Mouse (Mus musculus): ENCODE data around the gene Ppil1. TPM values are rescaled to one million over a fixed set of nuclear protein-coding genes. Genes with fewer than 3 reads are reported as not detected.
"Not testable (repeated sequence)": the region's sequence is repeated elsewhere in the genome, so short reads cannot be mapped to it uniquely, and the experiment has no call there.

Gene Ppil1
- polyA plus RNA-seq, 1 experiment from 2014 or later: 144 TPM

- WGBS: 16% methylated on average over 10 of the region's 10 CpGs
- H3K4me2 ChIP-seq (ENCODE audit: low read depth, low read length): peak overlapping the region; percentile 48
- H3K36me3 ChIP-seq (ENCODE audit: control insufficient read depth, insufficient read depth, low read length): no peaks in the 10 kb centered on the region
- no peaks in the 10 kb centered on the region for H3K27me3 ChIP-seq (ENCODE audit: control insufficient read depth, insufficient read depth, low read depth, low read length)
- peaks cover 19% of the 10 kb centered on the region for H3K4me1 ChIP-seq (replicated peaks; ENCODE audit: control insufficient read depth, insufficient read depth, low read length)
- peak overlapping the region; percentile 93 for H3K27ac ChIP-seq (ENCODE audit: low read length)
- H3K9me3 ChIP-seq (ENCODE audit: control insufficient read depth, low read length): no peaks in the 10 kb centered on the region
- peak overlapping the region; percentile 86 for H3K9ac ChIP-seq (ENCODE audit: low read length)
- ATAC-seq (ENCODE audit: low read depth): no peak
- H3K4me3 ChIP-seq (ENCODE audit: low read length): peak overlapping the region; percentile 75
Measured at GRCm38 (mm10) chr17:29269349-29269706, 5.3 kb upstream of the Ppil1 start.

- WGBS: under 1% methylated on average over 62 of the region's 63 CpGs
- peak; percentile 93 for ATAC-seq (ENCODE audit: low read depth)
- no peaks in the 10 kb centered on the region for H3K9me3 ChIP-seq (ENCODE audit: control insufficient read depth, low read length)
Measured at GRCm38 (mm10) chr17:29268682-29269348, 4.8 kb upstream of the Ppil1 start, which contains the start of gene BC004004. TSS of gene BC004004 (plus strand) at chr17:29268788.

GRCm38 (mm10) chr17:29267931-29268681 is 4.1 kb upstream of the Ppil1 start:
- Histone ChIP-seq H3K4me1 (replicated peaks; ENCODE audit: control insufficient read depth, insufficient read depth, low read length) (peaks cover 21% of the 10 kb centered on the region), H3K4me2 (ENCODE audit: low read depth, low read length) (peak overlapping the region; percentile 48), H3K4me3 (ENCODE audit: low read length) (peak overlapping the region; percentile 75), H3K27ac (ENCODE audit: low read length) (peak overlapping the region; percentile 93), H3K9ac (ENCODE audit: low read length) (peak overlapping the region; percentile 86), H3K36me3 (ENCODE audit: control insufficient read depth, insufficient read depth, low read length) (no peaks in the 10 kb centered on the region), H3K27me3 (ENCODE audit: control insufficient read depth, insufficient read depth, low read depth, low read length) (no peaks in the 10 kb centered on the region), H3K9me3 (ENCODE audit: control insufficient read depth, low read length) (no peaks in the 10 kb centered on the region)
- 47% methylated on average over 6 of the region's 6 CpGs for WGBS
- peak; percentile 29 for ATAC-seq (ENCODE audit: low read depth)

More at GRCm38 (mm10) chr17:29268682-29269348, 4.8 kb upstream of the Ppil1 start, which contains the start of gene BC004004:
- peak within 1 kb of the TSS; percentile 48 for H3K4me2 ChIP-seq (ENCODE audit: low read depth, low read length)
- H3K4me1 ChIP-seq (replicated peaks; ENCODE audit: control insufficient read depth, insufficient read depth, low read length): peaks cover 20% of the 10 kb centered on the region
- peak within 1 kb of the TSS; percentile 93 for H3K27ac ChIP-seq (ENCODE audit: low read length)
- no peaks in the 10 kb centered on the region for H3K36me3 ChIP-seq (ENCODE audit: control insufficient read depth, insufficient read depth, low read length)
- peak within 1 kb of the TSS; percentile 75 for H3K4me3 ChIP-seq (ENCODE audit: low read length)
- H3K27me3 ChIP-seq (ENCODE audit: control insufficient read depth, insufficient read depth, low read depth, low read length): no peaks in the 10 kb centered on the region
- H3K9ac ChIP-seq (ENCODE audit: low read length): peak within 1 kb of the TSS; percentile 86

GRCm38 (mm10) chr17:29267040-29267439 is 3.1 kb upstream of the Ppil1 start:
- not testable (repeated sequence) for H3K9ac ChIP-seq (ENCODE audit: low read length); ATAC-seq (ENCODE audit: low read depth); H3K4me2 ChIP-seq (ENCODE audit: low read depth, low read length); H3K4me3 ChIP-seq (ENCODE audit: low read length); H3K27me3 ChIP-seq (ENCODE audit: control insufficient read depth, insufficient read depth, low read depth, low read length); H3K27ac ChIP-seq (ENCODE audit: low read length); H3K9me3 ChIP-seq (ENCODE audit: control insufficient read depth, low read length); H3K36me3 ChIP-seq (ENCODE audit: control insufficient read depth, insufficient read depth, low read length)
- WGBS: 94% methylated on average over 2 of the region's 2 CpGs
- H3K4me1 ChIP-seq (replicated peaks; ENCODE audit: control insufficient read depth, insufficient read depth, low read length): peaks cover 30% of the 10 kb centered on the region

- 62% methylated on average over 5 of the region's 5 CpGs for WGBS
- Histone ChIP-seq H3K9me3 (ENCODE audit: control insufficient read depth, low read length) (no peaks in the 10 kb centered on the region), H3K4me3 (ENCODE audit: low read length) (peak overlapping the region; percentile 68; the same call in 1 of the 2 replicates), H3K36me3 (ENCODE audit: control insufficient read depth, insufficient read depth, low read length) (peaks cover 2% of the 10 kb centered on the region; the same call in 1 of the 2 replicates), H3K4me2 (ENCODE audit: low read depth, low read length) (peak overlapping the region; percentile 74), H3K27ac (ENCODE audit: low read length) (peak overlapping the region; percentile 100), H3K27me3 (ENCODE audit: control insufficient read depth, insufficient read depth, low read depth, low read length) (no peaks in the 10 kb centered on the region), H3K4me1 (replicated peaks; ENCODE audit: control insufficient read depth, insufficient read depth, low read length) (peaks cover 36% of the 10 kb centered on the region), H3K9ac (ENCODE audit: low read length) (peak overlapping the region; percentile 87)
- ATAC-seq (ENCODE audit: low read depth): no peak
Measured at GRCm38 (mm10) chr17:29264760-29265159, 774 bp upstream of the Ppil1 start.

GRCm38 (mm10) chr17:29263417-29263816 is 569 bp downstream of the Ppil1 start:
- Histone ChIP-seq H3K4me1 (replicated peaks; ENCODE audit: control insufficient read depth, insufficient read depth, low read length) (peaks cover 35% of the 10 kb centered on the region), H3K36me3 (ENCODE audit: control insufficient read depth, insufficient read depth, low read length) (peaks cover 2% of the 10 kb centered on the region), H3K9ac (ENCODE audit: low read length) (peak overlapping the region; percentile 87), H3K9me3 (ENCODE audit: control insufficient read depth, low read length) (no peaks in the 10 kb centered on the region), H3K27ac (ENCODE audit: low read length) (peak overlapping the region; percentile 100), H3K4me3 (ENCODE audit: low read length) (peak overlapping the region; percentile 68), H3K4me2 (ENCODE audit: low read depth, low read length) (peak overlapping the region; percentile 74), H3K27me3 (ENCODE audit: control insufficient read depth, insufficient read depth, low read depth, low read length) (no peaks in the 10 kb centered on the region)
- WGBS: under 1% methylated on average over 14 of the region's 14 CpGs
- no peak; the same call in 1 of the 2 replicates for ATAC-seq (ENCODE audit: low read depth)

- no peaks in the 10 kb centered on the region for H3K27me3 ChIP-seq (ENCODE audit: control insufficient read depth, insufficient read depth, low read depth, low read length)
- H3K4me1 ChIP-seq (replicated peaks; ENCODE audit: control insufficient read depth, insufficient read depth, low read length): peaks cover 40% of the 10 kb centered on the region
- peak overlapping the region; percentile 68 for H3K4me3 ChIP-seq (ENCODE audit: low read length)
- H3K4me2 ChIP-seq (ENCODE audit: low read depth, low read length): peak overlapping the region; percentile 74
- ATAC-seq (ENCODE audit: low read depth): no peak
- no peak overlapping the region for H3K27ac ChIP-seq (ENCODE audit: low read length)
- peaks cover 9% of the 10 kb centered on the region for H3K36me3 ChIP-seq (ENCODE audit: control insufficient read depth, insufficient read depth, low read length)
- 19% methylated on average over 2 of the region's 2 CpGs for WGBS
- no peaks in the 10 kb centered on the region for H3K9me3 ChIP-seq (ENCODE audit: control insufficient read depth, low read length)
- peak overlapping the region; percentile 46 for H3K9ac ChIP-seq (ENCODE audit: low read length)
Measured at GRCm38 (mm10) chr17:29262259-29262649, 1.7 kb downstream of the Ppil1 start.

GRCm38 (mm10) chr17:29261603-29262258 is 2.3 kb downstream of the Ppil1 start:
- Histone ChIP-seq H3K27me3 (ENCODE audit: control insufficient read depth, insufficient read depth, low read depth, low read length) (no peaks in the 10 kb centered on the region), H3K4me3 (ENCODE audit: low read length) (no peak overlapping the region; the same call in 1 of the 2 replicates), H3K4me2 (ENCODE audit: low read depth, low read length) (peak overlapping the region; percentile 74; the same call in 1 of the 2 replicates), H3K4me1 (replicated peaks; ENCODE audit: control insufficient read depth, insufficient read depth, low read length) (peaks cover 45% of the 10 kb centered on the region), H3K9me3 (ENCODE audit: control insufficient read depth, low read length) (no peaks in the 10 kb centered on the region), H3K36me3 (ENCODE audit: control insufficient read depth, insufficient read depth, low read length) (peaks cover 10% of the 10 kb centered on the region), H3K27ac (ENCODE audit: low read length) (no peak overlapping the region), H3K9ac (ENCODE audit: low read length) (peak overlapping the region; percentile 40; the same call in 1 of the 2 replicates)
- 87% methylated on average over 22 of the region's 22 CpGs for WGBS
- no peak for ATAC-seq (ENCODE audit: low read depth)

GRCm38 (mm10) chr17:29260501-29260900 is 3.5 kb downstream of the Ppil1 start:
- H3K4me2 ChIP-seq (ENCODE audit: low read depth, low read length): no peak overlapping the region
- H3K27ac ChIP-seq (ENCODE audit: low read length): no peak overlapping the region
- H3K36me3 ChIP-seq (ENCODE audit: control insufficient read depth, insufficient read depth, low read length): peaks cover 14% of the 10 kb centered on the region
- H3K4me3 ChIP-seq (ENCODE audit: low read length): no peak overlapping the region
- no peaks in the 10 kb centered on the region for H3K27me3 ChIP-seq (ENCODE audit: control insufficient read depth, insufficient read depth, low read depth, low read length)
- H3K4me1 ChIP-seq (replicated peaks; ENCODE audit: control insufficient read depth, insufficient read depth, low read length): peaks cover 45% of the 10 kb centered on the region
- no peak overlapping the region for H3K9ac ChIP-seq (ENCODE audit: low read length)
- no peaks in the 10 kb centered on the region for H3K9me3 ChIP-seq (ENCODE audit: control insufficient read depth, low read length)
- ATAC-seq (ENCODE audit: low read depth): no peak
- WGBS: 81% methylated on average over 15 of the region's 15 CpGs
